ENCODE assay signal across 24 mouse cellular contexts in genomic region chr17:68120230-68120629, GRCm38 (mm10).
DNase-seq lines count a peak whose midpoint lies in the region; ATAC-seq and TF ChIP-seq lines count a peak whose summit lies in the region.
"Had no signal": no experiment of that assay in that cellular context is flagged by ENCODE, and none has a peak within 500 bp of the region (broad histone marks: within the 10 kb centered on the region; RNA-seq: fewer than 3 reads in every experiment).

No protein-coding gene starts in this region.

- no peak overlapping the region for H3K27ac ChIP-seq in embryonic facial prominence, embryonic 14.5 days (replicated peaks; ENCODE audit: low read depth, low read length)
- no peak overlapping the region for H3K27ac ChIP-seq in embryonic facial prominence, embryonic 10.5 days (replicated peaks)
- no peak overlapping the region for H3K27ac ChIP-seq in limb, embryonic 14.5 days (replicated peaks; ENCODE audit: low read depth, low read length)
- no peak overlapping the region for H3K27ac ChIP-seq in limb, embryonic 10.5 days
- H3K27ac ChIP-seq in stomach, embryonic 14.5 days (ENCODE audit: low read length) = peak overlapping the region; percentile 49; the same call in 1 of the 2 replicates
- no peak overlapping the region for H3K27ac ChIP-seq in stomach, postnatal 0 days (replicated peaks)
- H3K27ac ChIP-seq in stomach, embryonic 15.5 days = 0 out of 2 replicates have a peak overlapping the region, but pooled peaks have one; percentile 19
- H3K27ac ChIP-seq: embryonic facial prominence, embryonic 15.5 days; heart, embryonic 10.5 days; hindbrain, embryonic 13.5 days; hindbrain, postnatal 0 days had no signal

- H3K27me3 ChIP-seq in embryonic facial prominence, embryonic 14.5 days (replicated peaks; ENCODE audit: control insufficient read depth, insufficient read depth, low read length) = no peaks in the 10 kb centered on the region
- H3K27me3 ChIP-seq in embryonic facial prominence, embryonic 10.5 days (replicated peaks; ENCODE audit: low read depth, poor library complexity, severe bottlenecking) = no peaks in the 10 kb centered on the region
- no peaks in the 10 kb centered on the region for H3K27me3 ChIP-seq in limb, embryonic 14.5 days (ENCODE audit: control insufficient read depth, insufficient read depth, low read length)
- no peaks in the 10 kb centered on the region for H3K27me3 ChIP-seq in limb, embryonic 10.5 days (ENCODE audit: low read depth, poor library complexity, severe bottlenecking)
- no peaks in the 10 kb centered on the region for H3K27me3 ChIP-seq in stomach, embryonic 14.5 days (ENCODE audit: control insufficient read depth, insufficient read depth, low read length)
- no peaks in the 10 kb centered on the region for H3K27me3 ChIP-seq in stomach, postnatal 0 days (ENCODE audit: control insufficient read depth, insufficient read depth, low read length)
- H3K27me3 ChIP-seq in stomach, embryonic 15.5 days (replicated peaks) = no peaks in the 10 kb centered on the region
- H3K27me3 ChIP-seq: embryonic facial prominence, embryonic 15.5 days; hindbrain, embryonic 13.5 days had no signal

- peak; percentile 54 for DNase-seq in embryonic facial prominence, embryonic 14.5 days (ENCODE audit: low spot score)
- DNase-seq in embryonic facial prominence, embryonic 10.5 days (ENCODE audit: low spot score) = no peak
- DNase-seq in limb, embryonic 14.5 days (ENCODE audit: low spot score) = no peak
- no peak for DNase-seq in limb, embryonic 10.5 days (ENCODE audit: low spot score)
- DNase-seq in stomach, postnatal 0 days (ENCODE audit: low spot score) = no peak
- no peak for DNase-seq in gastrocnemius, postnatal 4 days (ENCODE audit: low spot score in 2 of 2)
- DNase-seq: adrenal gland, postnatal 10 days; B cell, adult 2 months; cerebellum, adult 11-12 months; cerebellum, adult 9-10 months; cerebellum, postnatal 25 days; gastrocnemius, postnatal 10 days; heart, adult 18-20 months; heart, postnatal 14 days had no signal

- H3K36me3 ChIP-seq in embryonic facial prominence, embryonic 14.5 days (ENCODE audit: control insufficient read depth, insufficient read depth, low read length) = no peaks in the 10 kb centered on the region
- no peaks in the 10 kb centered on the region for H3K36me3 ChIP-seq in embryonic facial prominence, embryonic 10.5 days (replicated peaks)
- H3K36me3 ChIP-seq in limb, embryonic 14.5 days (ENCODE audit: control insufficient read depth, insufficient read depth, low read length) = no peaks in the 10 kb centered on the region
- no peaks in the 10 kb centered on the region for H3K36me3 ChIP-seq in limb, embryonic 10.5 days
- no peaks in the 10 kb centered on the region for H3K36me3 ChIP-seq in stomach, embryonic 14.5 days (ENCODE audit: control insufficient read depth, insufficient read depth, low read length)
- H3K36me3 ChIP-seq in stomach, postnatal 0 days (ENCODE audit: control insufficient read depth, insufficient read depth, low read length) = no peaks in the 10 kb centered on the region
- no peaks in the 10 kb centered on the region for H3K36me3 ChIP-seq in stomach, embryonic 15.5 days
- H3K36me3 ChIP-seq: embryonic facial prominence, embryonic 15.5 days; G1E; heart, embryonic 10.5 days; hindbrain, embryonic 13.5 days had no signal

- 74% methylated on average over 5 of the region's 5 CpGs for WGBS in embryonic facial prominence, embryonic 14.5 days
- 91% methylated on average over 5 of the region's 5 CpGs for WGBS in embryonic facial prominence, embryonic 10.5 days
- 87% methylated on average over 5 of the region's 5 CpGs for WGBS in limb, embryonic 14.5 days
- 86% methylated on average over 5 of the region's 5 CpGs for WGBS in limb, embryonic 10.5 days
- 74% methylated on average over 5 of the region's 5 CpGs for WGBS in stomach, embryonic 14.5 days
- 57% methylated on average over 5 of the region's 5 CpGs for WGBS in stomach, postnatal 0 days
- WGBS in stomach, embryonic 15.5 days = 62% methylated on average over 5 of the region's 5 CpGs

- H3K4me1 ChIP-seq in embryonic facial prominence, embryonic 14.5 days (ENCODE audit: control insufficient read depth, insufficient read depth, low read length) = no peaks in the 10 kb centered on the region; the same call in 1 of the 2 replicates
- H3K4me1 ChIP-seq in embryonic facial prominence, embryonic 10.5 days = no peaks in the 10 kb centered on the region
- H3K4me1 ChIP-seq in limb, embryonic 14.5 days (ENCODE audit: control insufficient read depth, insufficient read depth, low read length) = no peaks in the 10 kb centered on the region
- no peaks in the 10 kb centered on the region for H3K4me1 ChIP-seq in limb, embryonic 10.5 days
- no peaks in the 10 kb centered on the region for H3K4me1 ChIP-seq in stomach, embryonic 14.5 days (ENCODE audit: control insufficient read depth, insufficient read depth, low read length)
- H3K4me1 ChIP-seq in stomach, postnatal 0 days (replicated peaks; ENCODE audit: control insufficient read depth, insufficient read depth) = no peaks in the 10 kb centered on the region
- no peaks in the 10 kb centered on the region for H3K4me1 ChIP-seq in stomach, embryonic 15.5 days
- H3K4me1 ChIP-seq: embryonic facial prominence, embryonic 15.5 days; heart, embryonic 10.5 days; hindbrain, embryonic 13.5 days had no signal

- no peak; the same call in 1 of the 2 replicates for ATAC-seq in embryonic facial prominence, embryonic 14.5 days (ENCODE audit: low read depth)
- peak; percentile 47; the same call in 1 of the 2 replicates for ATAC-seq in limb, embryonic 14.5 days (ENCODE audit: low FRiP score, low read depth)
- ATAC-seq in stomach, embryonic 14.5 days (ENCODE audit: insufficient number of reproducible peaks, insufficient read depth, low FRiP score, low read depth) = no peak
- no peak for ATAC-seq in stomach, postnatal 0 days (ENCODE audit: low FRiP score, low TSS enrichment)
- ATAC-seq in stomach, embryonic 15.5 days (ENCODE audit: insufficient read depth, low FRiP score, low read depth) = no peak
- ATAC-seq: CD4-positive, CD25-positive, alpha-beta regulatory T cell, adult 4 months; forebrain, embryonic 16.5 days; hindbrain, postnatal 0 days had no signal

- TF ChIP-seq CTCF in stomach, postnatal 0 days (IDR thresholded peaks at IDR 0.05; ENCODE audit: low read depth) = no peak

- H3K4me3 ChIP-seq in embryonic facial prominence, embryonic 14.5 days (ENCODE audit: low read depth, low read length) = no peak overlapping the region
- no peak overlapping the region for H3K4me3 ChIP-seq in embryonic facial prominence, embryonic 10.5 days
- H3K4me3 ChIP-seq in limb, embryonic 14.5 days (replicated peaks; ENCODE audit: low read length) = no peak overlapping the region
- H3K4me3 ChIP-seq in limb, embryonic 10.5 days = no peak overlapping the region
- H3K4me3 ChIP-seq in stomach, embryonic 14.5 days (ENCODE audit: low read depth, low read length) = no peak overlapping the region
- H3K4me3 ChIP-seq in stomach, postnatal 0 days (ENCODE audit: low read depth, low read length) = no peak overlapping the region
- no peak overlapping the region for H3K4me3 ChIP-seq in stomach, embryonic 15.5 days (replicated peaks)
- H3K4me3 ChIP-seq: embryonic facial prominence, embryonic 15.5 days; erythroblast, embryonic 14.5 days; heart, embryonic 10.5 days; hindbrain, embryonic 13.5 days had no signal

- no peak overlapping the region for H3K9ac ChIP-seq in embryonic facial prominence, embryonic 14.5 days (ENCODE audit: low read depth, low read length)
- H3K9ac ChIP-seq in limb, embryonic 14.5 days (ENCODE audit: low read depth, low read length, severe bottlenecking) = no peak overlapping the region
- H3K9ac ChIP-seq in stomach, embryonic 14.5 days (replicated peaks; ENCODE audit: low read depth, low read length) = no peak overlapping the region
- H3K9ac ChIP-seq in stomach, postnatal 0 days (ENCODE audit: low read length) = no peak overlapping the region
- no peak overlapping the region for H3K9ac ChIP-seq in stomach, embryonic 15.5 days
- H3K9ac ChIP-seq: embryonic facial prominence, embryonic 15.5 days; hindbrain, embryonic 13.5 days had no signal

- TF ChIP-seq EP300 in stomach, postnatal 0 days (optimal IDR thresholded peaks at IDR 0.05) = no peak

- no peaks in the 10 kb centered on the region for H3K9me3 ChIP-seq in embryonic facial prominence, embryonic 14.5 days (ENCODE audit: control insufficient read depth, low read length)
- H3K9me3 ChIP-seq in embryonic facial prominence, embryonic 10.5 days = no peaks in the 10 kb centered on the region
- no peaks in the 10 kb centered on the region for H3K9me3 ChIP-seq in limb, embryonic 14.5 days (ENCODE audit: control insufficient read depth, low read length)
- H3K9me3 ChIP-seq in limb, embryonic 10.5 days (replicated peaks) = no peaks in the 10 kb centered on the region
- no peaks in the 10 kb centered on the region for H3K9me3 ChIP-seq in stomach, embryonic 14.5 days (ENCODE audit: control insufficient read depth, low read depth, low read length)
- no peaks in the 10 kb centered on the region for H3K9me3 ChIP-seq in stomach, postnatal 0 days (ENCODE audit: control insufficient read depth, low read length)
- no peaks in the 10 kb centered on the region for H3K9me3 ChIP-seq in stomach, embryonic 15.5 days
- H3K9me3 ChIP-seq: embryonic facial prominence, embryonic 15.5 days; heart, embryonic 10.5 days; hindbrain, embryonic 13.5 days had no signal

- no peak for TF ChIP-seq POLR2A in limb, embryonic 14.5 days (IDR thresholded peaks at IDR 0.05; ENCODE audit: borderline replicate concordance, extremely low read depth, insufficient read depth, insufficient read length)

- H3K4me2 ChIP-seq in embryonic facial prominence, embryonic 14.5 days (ENCODE audit: low read depth, low read length) = no peak overlapping the region
- H3K4me2 ChIP-seq in limb, embryonic 14.5 days (replicated peaks; ENCODE audit: low read depth, low read length, severe bottlenecking) = no peak overlapping the region
- H3K4me2 ChIP-seq in stomach, embryonic 14.5 days (replicated peaks; ENCODE audit: low read depth, low read length) = no peak overlapping the region
- no peak overlapping the region for H3K4me2 ChIP-seq in stomach, postnatal 0 days (replicated peaks; ENCODE audit: low read depth)
- no peak overlapping the region for H3K4me2 ChIP-seq in stomach, embryonic 15.5 days
- H3K4me2 ChIP-seq: embryonic facial prominence, embryonic 15.5 days; hindbrain, embryonic 13.5 days had no signal

Comparison
In these comparisons a context has a peak if more than half of its experiments do, and no peak if none do; other contexts are left out.
1. H3K27ac ChIP-seq: peak in stomach, embryonic 14.5 days (single experiment) and stomach, embryonic 15.5 days (single experiment); none in embryonic facial prominence, embryonic 14.5 days (single experiment), embryonic facial prominence, embryonic 10.5 days (single experiment), limb, embryonic 14.5 days (single experiment), limb, embryonic 10.5 days (single experiment) and stomach, postnatal 0 days (single experiment).